Mouse (Mus musculus) forebrain, embryonic 15.5 days (tissue): ENCODE measurements around the gene Ptprc. TPM values are rescaled to one million over a fixed set of nuclear protein-coding genes. Genes with fewer than 3 reads are reported as not detected.
A peak's percentile ranks its signal among the peaks of the same experiment; 100 is the strongest.

Experiments used
- ATAC-seq: fragments of 200-750 bp; cut with Nextera tagmentation; replicated peaks from 2 replicates; pipeline ENCODE4 v1.8.0; 2017; ENCODE audit warnings: mild to moderate bottlenecking, moderate TSS enrichment, moderate library complexity
- H3K27ac ChIP-seq: fragments of 300-500 bp; sonication (generic); replicated peaks from 2 replicates; pipeline ENCODE4 v1.5.1; 2015; ENCODE audit warnings: mild to moderate bottlenecking, inconsistent platforms
- H3K27me3 ChIP-seq: fragments of 300-500 bp; sonication (generic); 2 replicates; pipeline ENCODE4 v1.6.1; 2015; ENCODE audit warnings: inconsistent platforms
- H3K36me3 ChIP-seq: fragments of 300-500 bp; sonication (generic); 2 replicates; pipeline ENCODE4 v1.6.1; 2015; ENCODE audit warnings: mild to moderate bottlenecking, inconsistent platforms
- H3K4me1 ChIP-seq: fragments of 300-500 bp; sonication (generic); 2 replicates; pipeline ENCODE4 v1.6.1; 2015; ENCODE audit warnings: inconsistent platforms
- H3K4me2 ChIP-seq: fragments of 300-500 bp; sonication (generic); replicated peaks from 2 replicates; pipeline ENCODE4 v1.6.1; 2015; ENCODE audit warnings: mild to moderate bottlenecking, inconsistent platforms
- H3K4me3 ChIP-seq: fragments of 300-500 bp; sonication (generic); 2 replicates; pipeline ENCODE4 v1.5.1; 2015; ENCODE audit warnings: mild to moderate bottlenecking, inconsistent platforms
- H3K9ac ChIP-seq: fragments of 300-500 bp; sonication (generic); replicated peaks from 2 replicates; pipeline ENCODE4 v1.6.1; 2015; ENCODE audit warnings: mild to moderate bottlenecking, inconsistent platforms
- H3K9me3 ChIP-seq: fragments of 300-500 bp; sonication (generic); 2 replicates; pipeline ENCODE4 v1.6.1; 2016; ENCODE audit warnings: inconsistent platforms
- WGBS: fragments of 180-500 bp; shearing (Covaris S2); methylation state at CpG from one replicate; pipeline ENCODE4 v1.1.7; 2015; ENCODE audit warnings: mixed read lengths; 5-methylcytosine and 5-hydroxymethylcytosine counted together
- polyA plus RNA-seq: library from polyadenylated mRNA; unstranded; fragments of >200 nt; fragmentation: Nextera tagmentation; extraction: Ambion mirVana; gene quantifications from 2 replicates; pipeline ENCODE4 v1.2.1, GENCODE M21; 2015

Gene Ptprc
- polyA plus RNA-seq, 1 experiment from 2014 or later, result 0.75 TPM

GRCm38 (mm10) chr1:138144365-138144764 is 31.1 kb downstream of the Ptprc start:
- ATAC-seq, result no peak
- H3K4me1 ChIP-seq, result peaks cover 8% of the 10 kb centered on the region
- no peak overlapping the region for H3K4me2 ChIP-seq
- H3K9ac ChIP-seq, result no peak overlapping the region
- WGBS, result 86% methylated on average over 5 of the region's 5 CpGs
- no peaks in the 10 kb centered on the region for H3K27me3 ChIP-seq
- no peaks in the 10 kb centered on the region for H3K36me3 ChIP-seq
- H3K4me3 ChIP-seq, result no peak overlapping the region
- no peak overlapping the region for H3K27ac ChIP-seq
- H3K9me3 ChIP-seq, result no peaks in the 10 kb centered on the region

GRCm38 (mm10) chr1:138140769-138141168 is 34.7 kb downstream of the Ptprc start:
- no peak overlapping the region for H3K4me3 ChIP-seq
- 96% methylated on average over 4 of the region's 4 CpGs for WGBS
- no peak for ATAC-seq

GRCm38 (mm10) chr1:138137696-138138095 is 37.8 kb downstream of the Ptprc start:
- Histone ChIP-seq H3K36me3 (no peaks in the 10 kb centered on the region), H3K4me1 (peaks cover 13% of the 10 kb centered on the region), H3K9me3 (no peaks in the 10 kb centered on the region), H3K27ac (no peak overlapping the region), H3K27me3 (no peaks in the 10 kb centered on the region), H3K4me2 (no peak overlapping the region), H3K9ac (no peak overlapping the region), H3K4me3 (no peak overlapping the region)
- 95% methylated on average over 4 of the region's 4 CpGs for WGBS
- ATAC-seq, result no peak

More at GRCm38 (mm10) chr1:138140769-138141168, 34.7 kb downstream of the Ptprc start:
- Histone ChIP-seq H3K4me2 (no peak overlapping the region), H3K27ac (no peak overlapping the region), H3K9ac (no peak overlapping the region), H3K9me3 (no peaks in the 10 kb centered on the region), H3K4me1 (peaks cover 8% of the 10 kb centered on the region), H3K36me3 (no peaks in the 10 kb centered on the region), H3K27me3 (no peaks in the 10 kb centered on the region)

GRCm38 (mm10) chr1:138137024-138137577 is 38.4 kb downstream of the Ptprc start:
- H3K4me1 ChIP-seq, result peaks cover 13% of the 10 kb centered on the region
- WGBS, result 96% methylated on average over 6 of the region's 6 CpGs
- H3K36me3 ChIP-seq, result no peaks in the 10 kb centered on the region
- ATAC-seq, result no peak
- no peaks in the 10 kb centered on the region for H3K9me3 ChIP-seq
- H3K4me3 ChIP-seq, result no peak overlapping the region
- H3K27me3 ChIP-seq, result no peaks in the 10 kb centered on the region
- H3K27ac ChIP-seq, result no peak overlapping the region
- H3K4me2 ChIP-seq, result no peak overlapping the region
- H3K9ac ChIP-seq, result no peak overlapping the region

- no peaks in the 10 kb centered on the region for H3K36me3 ChIP-seq
- no peaks in the 10 kb centered on the region for H3K9me3 ChIP-seq
- WGBS, result 4% methylated on average over 17 of the region's 17 CpGs
- no peaks in the 10 kb centered on the region for H3K27me3 ChIP-seq
- H3K9ac ChIP-seq, result peak overlapping the region; percentile 47
- H3K4me2 ChIP-seq, result peak overlapping the region; percentile 71
- peak; percentile 95 for ATAC-seq
- H3K27ac ChIP-seq, result peak overlapping the region; percentile 83
- H3K4me3 ChIP-seq, result peak overlapping the region; percentile 47
- H3K4me1 ChIP-seq, result peaks cover 13% of the 10 kb centered on the region
These were observed 39.1 kb downstream of the Ptprc start for GRCm38 (mm10) chr1:138136373-138136779.

GRCm38 (mm10) chr1:138135637-138136372 is 39.7 kb downstream of the Ptprc start:
- Histone ChIP-seq H3K27ac (peak overlapping the region; percentile 83), H3K9me3 (no peaks in the 10 kb centered on the region), H3K4me2 (peak overlapping the region; percentile 71), H3K4me1 (peaks cover 13% of the 10 kb centered on the region), H3K4me3 (peak overlapping the region; percentile 47), H3K27me3 (no peaks in the 10 kb centered on the region), H3K9ac (peak overlapping the region; percentile 47), H3K36me3 (no peaks in the 10 kb centered on the region)
- 14% methylated on average over 9 of the region's 9 CpGs for WGBS
- ATAC-seq, result no peak; the same call in 1 of the 2 replicates

- peaks cover 13% of the 10 kb centered on the region for H3K4me1 ChIP-seq
- H3K36me3 ChIP-seq, result no peaks in the 10 kb centered on the region
- H3K9ac ChIP-seq, result 0 out of 2 replicates have a peak overlapping the region, but pooled peaks have one; percentile 10
- H3K27me3 ChIP-seq, result no peaks in the 10 kb centered on the region
- no peaks in the 10 kb centered on the region for H3K9me3 ChIP-seq
- H3K4me2 ChIP-seq, result no peak overlapping the region
- no peak for ATAC-seq
- 0 out of 2 replicates have a peak overlapping the region, but pooled peaks have one; percentile 83 for H3K27ac ChIP-seq
- no peak overlapping the region for H3K4me3 ChIP-seq
These were observed 40.4 kb downstream of the Ptprc start for GRCm38 (mm10) chr1:138135117-138135516.

- 90% methylated on average over 6 of the region's 6 CpGs for WGBS
- H3K9ac ChIP-seq, result no peak overlapping the region
- H3K9me3 ChIP-seq, result no peaks in the 10 kb centered on the region
- H3K4me1 ChIP-seq, result peaks cover 13% of the 10 kb centered on the region
- no peak overlapping the region for H3K27ac ChIP-seq
- H3K27me3 ChIP-seq, result no peaks in the 10 kb centered on the region
- no peak overlapping the region for H3K4me3 ChIP-seq
- no peak for ATAC-seq
- H3K4me2 ChIP-seq, result no peak overlapping the region
- H3K36me3 ChIP-seq, result no peaks in the 10 kb centered on the region
These were observed 41.2 kb downstream of the Ptprc start for GRCm38 (mm10) chr1:138134324-138134723.

- Histone ChIP-seq H3K9ac (no peak overlapping the region), H3K4me2 (no peak overlapping the region), H3K27ac (no peak overlapping the region), H3K36me3 (no peaks in the 10 kb centered on the region), H3K4me1 (peaks cover 13% of the 10 kb centered on the region), H3K9me3 (no peaks in the 10 kb centered on the region), H3K4me3 (no peak overlapping the region), H3K27me3 (no peaks in the 10 kb centered on the region)
- ATAC-seq, result no peak
- 73% methylated on average over 2 of the region's 2 CpGs for WGBS
These were observed 43.8 kb downstream of the Ptprc start for GRCm38 (mm10) chr1:138131739-138132138.

GRCm38 (mm10) chr1:138130145-138130544 is 45.4 kb downstream of the Ptprc start:
- Histone ChIP-seq H3K4me2 (no peak overlapping the region), H3K4me3 (no peak overlapping the region), H3K4me1 (no peaks in the 10 kb centered on the region), H3K27ac (no peak overlapping the region), H3K27me3 (no peaks in the 10 kb centered on the region), H3K9me3 (no peaks in the 10 kb centered on the region), H3K9ac (no peak overlapping the region), H3K36me3 (no peaks in the 10 kb centered on the region)
- 48% methylated on average over 4 of the region's 4 CpGs for WGBS
- ATAC-seq, result peak; percentile 46; the same call in 1 of the 2 replicates

- 21% methylated on average over 8 of the region's 8 CpGs for WGBS
- no peak overlapping the region for H3K9ac ChIP-seq
- H3K27ac ChIP-seq, result no peak overlapping the region
- H3K4me2 ChIP-seq, result no peak overlapping the region
- no peak overlapping the region for H3K4me3 ChIP-seq
- no peaks in the 10 kb centered on the region for H3K36me3 ChIP-seq
- ATAC-seq, result no peak
- H3K9me3 ChIP-seq, result no peaks in the 10 kb centered on the region
- H3K27me3 ChIP-seq, result no peaks in the 10 kb centered on the region
- H3K4me1 ChIP-seq, result no peaks in the 10 kb centered on the region
These were observed 48.7 kb downstream of the Ptprc start for GRCm38 (mm10) chr1:138126843-138127242.

- Histone ChIP-seq H3K4me2 (no peak overlapping the region), H3K9ac (no peak overlapping the region), H3K36me3 (no peaks in the 10 kb centered on the region), H3K9me3 (no peaks in the 10 kb centered on the region), H3K27ac (no peak overlapping the region), H3K4me1 (no peaks in the 10 kb centered on the region), H3K27me3 (no peaks in the 10 kb centered on the region), H3K4me3 (no peak overlapping the region)
- ATAC-seq, result no peak
- WGBS, result 74% methylated on average over 1 of the region's 1 CpGs
These were observed 50.2 kb downstream of the Ptprc start for GRCm38 (mm10) chr1:138125281-138125680.
